Mouse (Mus musculus): ENCODE measurements at regions not wholly inside any gene's neighbourhood (a gene's known extent, or its start where the extent isn't known, plus 50 kb on each side); places are given as distances from the start of the nearest gene placed in this dataset.
A peak's percentile ranks its signal among the peaks of the same experiment; 100 is the strongest.

- DNase-seq, result peak; percentile 54 to 74
Observed at GRCm38 (mm10) chr17:88174242-88174679, 109.2 kb upstream of the Fbxo11 start.

- no peak for DNase-seq
Observed at GRCm38 (mm10) chr17:88175951-88176623, 111.0 kb upstream of the Fbxo11 start.

- no peak for DNase-seq
Observed at GRCm38 (mm10) chr17:88190735-88191134, 125.6 kb upstream of the Fbxo11 start.

- no peak for DNase-seq
Observed at GRCm38 (mm10) chr17:88191444-88191843, 126.4 kb upstream of the Fbxo11 start.

- no peak for DNase-seq
Observed at GRCm38 (mm10) chr17:88191930-88192807, 127.1 kb upstream of the Fbxo11 start.

- no peak for DNase-seq
Observed at GRCm38 (mm10) chr17:88194693-88195092, 129.6 kb upstream of the Fbxo11 start.

GRCm38 (mm10) chr17:88195303-88195702 is 130.2 kb upstream of the Fbxo11 start:
- DNase-seq, result peak in 1 of 2 experiments; percentile 17

- DNase-seq, result no peak
Observed at GRCm38 (mm10) chr17:88195893-88196292, 130.8 kb upstream of the Fbxo11 start.

GRCm38 (mm10) chr17:88196322-88196721 is 131.2 kb upstream of the Fbxo11 start:
- DNase-seq, result no peak

GRCm38 (mm10) chr17:88197381-88197780 is 132.3 kb upstream of the Fbxo11 start:
- peak; percentile 20 to 51 for DNase-seq

GRCm38 (mm10) chr17:88201249-88201970 is 136.3 kb upstream of the Fbxo11 start:
- no peak for DNase-seq

GRCm38 (mm10) chr17:88202214-88202613 is 137.1 kb upstream of the Fbxo11 start:
- DNase-seq, result no peak

- DNase-seq, result no peak
Observed at GRCm38 (mm10) chr17:88209565-88209964, 144.5 kb upstream of the Fbxo11 start.

- DNase-seq, result no peak
Observed at GRCm38 (mm10) chr17:88212121-88212520, 147.0 kb upstream of the Fbxo11 start.

- DNase-seq, result no peak
Observed at GRCm38 (mm10) chr17:88214746-88215145, 149.7 kb upstream of the Fbxo11 start.

GRCm38 (mm10) chr17:88222379-88222955 is 157.4 kb upstream of the Fbxo11 start:
- DNase-seq, result no peak

GRCm38 (mm10) chr17:88240476-88240875 is 175.4 kb upstream of the Fbxo11 start:
- DNase-seq, result no peak

GRCm38 (mm10) chr17:88248625-88249024 is 183.5 kb upstream of the Fbxo11 start:
- DNase-seq, result no peak

GRCm38 (mm10) chr17:88251949-88252521 is 186.9 kb upstream of the Fbxo11 start:
- peak; percentile 79 to 80 for DNase-seq

GRCm38 (mm10) chr17:88255744-88256598 is 184.5 kb upstream of the Foxn2 start:
- DNase-seq, result peak; percentile 86 to 87
